Mouse (Mus musculus): ENCODE data around the gene Duxf3.
"Not testable (repeated sequence)": the region's sequence is repeated elsewhere in the genome, so short reads cannot be mapped to it uniquely, and the experiment has no call there.

Gene Duxf3

DNA sequence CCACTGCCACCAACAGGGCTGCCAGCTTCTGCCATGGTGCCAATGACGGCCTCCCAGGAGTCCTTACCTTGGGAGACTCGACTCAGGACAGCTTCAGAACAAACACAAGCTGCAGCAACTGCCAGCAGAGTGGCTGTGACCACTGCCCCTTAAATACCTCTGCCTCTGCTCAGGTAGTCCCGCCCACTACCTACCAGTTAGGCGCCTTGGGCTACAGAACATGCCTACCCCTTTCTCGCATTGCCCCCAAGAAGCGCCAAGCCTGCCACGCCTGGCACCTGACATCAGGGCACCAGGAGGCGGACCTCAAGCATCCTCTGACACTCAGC lies at the start of gene Duxf3:
Duxf3 (minus strand) TSS at position 35 of the 329 bp plus-strand sequence.
- not testable (repeated sequence) for DNase-seq (ENCODE audit: inconsistent ontology term)

DNA sequence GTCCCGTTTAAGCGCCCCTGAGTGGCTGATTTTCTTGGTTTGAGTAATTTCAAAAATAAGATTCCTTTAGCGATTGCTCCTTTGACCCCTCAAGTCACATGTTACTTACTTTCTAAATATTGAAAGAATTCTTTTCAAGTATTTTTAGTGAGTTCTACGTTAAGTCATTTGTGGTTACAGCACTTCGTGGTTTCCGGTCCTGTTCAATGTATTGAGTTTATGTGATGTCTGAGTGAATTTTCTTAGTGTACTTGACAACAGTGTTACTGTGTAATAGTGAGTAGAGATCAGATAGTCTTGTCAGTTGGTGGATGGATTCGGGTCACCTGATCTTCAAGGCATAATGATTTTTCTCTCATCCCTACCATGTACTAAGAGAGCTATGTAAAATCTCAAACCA lies 49.8 kb upstream of the Duxf3 start:
- no peak for DNase-seq (ENCODE audit: inconsistent ontology term)

DNA sequence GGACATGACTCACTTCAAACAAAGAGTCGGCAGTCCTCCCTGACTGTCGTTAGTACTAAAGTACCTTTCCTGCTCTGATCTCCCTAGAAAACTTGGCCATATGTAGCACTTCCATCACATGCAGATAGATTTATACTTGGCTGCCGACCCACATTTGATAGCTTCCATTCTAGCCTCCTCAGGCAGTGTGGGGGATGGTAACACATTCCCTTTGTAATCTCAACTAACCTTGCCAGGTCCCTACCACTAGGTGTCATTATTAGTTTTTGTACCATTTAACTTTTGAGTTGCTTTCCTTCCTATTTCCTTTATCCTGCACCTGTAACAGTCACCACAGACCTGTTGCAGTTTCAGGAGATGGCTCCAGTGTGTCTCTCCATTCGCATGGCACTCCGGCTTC lies 26.0 kb upstream of the Duxf3 start:
- DNase-seq (ENCODE audit: inconsistent ontology term), result no peak

DNA sequence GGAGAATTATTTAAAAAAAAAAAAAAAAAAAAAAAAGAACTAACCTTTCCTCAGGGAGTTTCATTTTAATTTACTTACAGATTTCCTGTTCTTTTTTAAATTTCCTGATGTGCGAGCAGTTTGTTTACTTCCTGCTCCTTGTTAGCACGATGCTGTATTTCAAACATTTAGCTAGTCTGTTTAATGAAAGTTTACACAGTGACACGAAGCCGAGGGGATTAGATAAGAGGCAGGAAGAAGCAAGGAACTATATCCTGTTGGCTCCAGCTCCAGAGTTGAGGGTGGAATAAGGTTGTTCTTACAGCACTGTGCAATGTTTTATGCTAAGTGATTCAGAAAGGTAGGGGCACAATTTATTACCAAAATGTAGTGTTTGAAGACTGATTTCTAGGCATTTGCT lies 23.5 kb upstream of the Duxf3 start:
- DNase-seq (ENCODE audit: inconsistent ontology term), result no peak

DNA sequence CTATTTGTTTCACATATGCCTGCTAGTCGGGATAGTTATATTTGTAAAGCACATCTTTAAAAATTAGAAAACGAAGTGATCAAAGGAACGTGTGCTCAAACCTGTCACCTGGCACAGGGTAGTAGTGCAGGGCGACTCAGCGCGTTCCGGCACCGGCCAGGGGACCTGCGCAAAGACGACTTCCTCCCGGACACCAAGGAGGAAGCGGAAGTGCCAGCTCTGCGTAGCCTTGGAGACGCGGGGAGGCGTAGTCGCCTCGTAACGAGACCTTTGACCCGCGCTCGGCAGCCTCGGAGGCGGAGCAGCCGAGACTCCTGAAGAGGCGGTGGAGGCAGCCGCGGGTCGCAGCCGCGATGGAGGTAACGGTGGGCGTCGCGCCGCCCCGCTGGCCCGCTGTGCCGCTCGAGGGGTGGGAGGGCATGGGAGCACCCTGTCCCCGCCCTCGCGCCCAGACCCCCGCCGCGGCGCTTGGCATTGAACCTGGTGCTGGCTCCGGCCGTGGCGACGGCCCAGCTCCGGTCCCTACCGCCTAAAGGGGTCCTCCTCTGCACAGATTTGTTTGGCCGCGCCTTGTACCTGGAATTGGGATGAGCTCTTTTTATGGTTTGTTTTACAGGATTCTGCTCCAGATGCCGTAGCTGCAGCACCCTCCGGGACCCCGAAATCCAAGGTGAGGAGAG lies 22.9 kb upstream of the Duxf3 start, which contains the start of gene Gcc2:
Gcc2 (plus strand) TSS at position 285 of the 680 bp plus-strand sequence.
- DNase-seq (ENCODE audit: inconsistent ontology term), result peak; percentile 90

DNA sequence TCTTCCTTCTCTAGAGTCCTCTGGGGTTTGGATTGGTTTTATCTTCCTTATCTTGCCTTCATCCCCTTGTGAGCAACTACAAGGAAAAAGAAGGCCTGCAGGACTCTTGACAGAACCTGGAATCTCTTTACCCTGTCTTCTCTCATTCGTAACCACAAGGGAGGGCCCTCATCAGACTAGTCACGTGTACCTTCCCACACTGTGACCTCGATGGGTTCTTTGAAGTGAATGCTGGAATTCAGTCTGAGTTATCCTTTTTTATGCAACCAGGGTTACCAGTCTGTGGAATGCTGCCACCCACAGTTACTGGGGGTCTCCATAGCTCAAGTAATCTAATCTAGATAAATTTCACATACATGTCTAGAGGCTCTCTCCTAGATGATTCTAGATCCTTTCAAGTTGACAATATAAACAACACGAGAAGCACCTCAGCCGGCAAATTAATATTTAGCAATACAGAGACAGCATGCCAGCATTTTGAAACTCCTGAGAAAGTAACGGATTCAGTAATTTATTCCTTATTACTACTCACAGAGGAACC lies 22.2 kb upstream of the Duxf3 start:
- peak; percentile 24 for DNase-seq (ENCODE audit: inconsistent ontology term)

DNA sequence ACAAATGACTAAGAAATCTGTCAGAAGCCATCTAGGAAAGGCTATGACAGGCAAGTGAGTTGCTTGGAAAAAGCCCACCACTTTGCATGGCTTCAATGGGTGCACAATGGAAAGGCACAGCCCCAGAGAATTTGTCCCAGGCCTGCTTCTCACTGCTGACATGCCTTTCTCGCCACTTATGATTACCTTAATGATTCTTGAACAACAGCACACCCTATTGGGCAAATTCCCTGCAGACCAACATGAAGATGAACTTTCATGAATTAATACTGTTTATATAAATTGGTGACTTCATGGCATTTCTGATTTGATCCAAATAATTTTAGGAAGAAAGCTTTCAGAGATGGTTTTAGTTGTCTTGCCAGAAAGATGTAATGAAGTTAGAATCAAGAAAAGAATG lies 17.1 kb upstream of the Duxf3 start:
- DNase-seq (ENCODE audit: inconsistent ontology term), result no peak

DNA sequence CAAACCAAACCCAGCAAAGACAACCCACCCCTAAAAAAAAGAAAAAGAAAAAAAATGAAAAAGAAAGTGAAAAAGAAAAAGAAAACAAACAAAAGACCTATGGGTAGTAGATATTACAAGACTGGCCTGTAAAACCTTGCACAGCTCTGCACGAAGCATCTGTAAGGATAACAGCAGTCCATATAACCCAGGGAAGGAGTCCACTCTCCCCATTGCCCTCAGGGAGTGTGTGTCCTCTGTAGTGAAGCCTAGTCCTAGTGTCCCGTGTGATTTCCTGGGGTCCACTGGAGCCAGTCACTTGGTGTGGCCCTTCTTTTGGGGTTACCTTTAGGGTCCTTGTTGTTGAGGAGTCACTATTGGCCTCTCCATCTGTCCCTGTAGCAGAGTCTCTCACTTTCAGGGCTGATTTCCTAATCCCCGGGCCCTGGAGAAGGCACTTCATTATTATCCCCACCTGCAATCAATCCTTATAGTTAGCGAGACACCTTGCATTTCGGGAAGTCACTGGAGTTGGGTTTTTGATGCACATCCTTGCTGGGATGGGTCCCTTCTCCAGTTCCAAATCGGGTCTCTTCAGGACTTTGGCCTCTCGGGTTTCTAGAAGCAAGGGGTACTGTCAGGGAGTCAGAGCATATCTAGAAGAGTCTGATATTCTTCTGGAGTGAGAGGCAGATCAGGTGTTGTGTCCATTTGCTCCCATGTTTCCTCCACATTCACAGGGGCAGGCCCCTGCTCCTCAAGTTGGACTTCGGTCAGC lies 6.7 kb upstream of the Duxf3 start:
- peak; percentile 20 for DNase-seq (ENCODE audit: inconsistent ontology term)

DNA sequence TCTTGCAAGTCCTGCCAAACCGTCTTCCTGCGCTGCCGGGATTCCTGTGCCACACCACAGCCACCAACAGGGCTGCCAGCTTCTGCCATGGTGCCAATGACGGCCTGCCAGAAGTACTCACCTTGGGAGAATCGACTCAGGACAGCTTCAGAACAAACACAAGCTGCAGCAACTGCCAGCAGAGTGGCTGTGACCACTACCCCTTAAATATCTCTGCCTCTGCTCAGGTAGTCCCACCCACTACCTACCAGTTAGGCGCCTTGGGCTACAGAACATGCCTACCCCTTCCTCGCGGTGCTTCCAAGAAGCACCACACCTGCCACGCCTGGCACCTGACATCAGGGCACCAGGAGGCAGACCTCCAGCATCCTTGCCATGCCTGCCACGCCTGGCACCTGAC lies 4.1 kb upstream of the Duxf3 start, which contains the start of gene Gm4981:
Gm4981 (minus strand) TSS at position 89 of the 400 bp plus-strand sequence.
- no peak for DNase-seq (ENCODE audit: inconsistent ontology term)

DNA sequence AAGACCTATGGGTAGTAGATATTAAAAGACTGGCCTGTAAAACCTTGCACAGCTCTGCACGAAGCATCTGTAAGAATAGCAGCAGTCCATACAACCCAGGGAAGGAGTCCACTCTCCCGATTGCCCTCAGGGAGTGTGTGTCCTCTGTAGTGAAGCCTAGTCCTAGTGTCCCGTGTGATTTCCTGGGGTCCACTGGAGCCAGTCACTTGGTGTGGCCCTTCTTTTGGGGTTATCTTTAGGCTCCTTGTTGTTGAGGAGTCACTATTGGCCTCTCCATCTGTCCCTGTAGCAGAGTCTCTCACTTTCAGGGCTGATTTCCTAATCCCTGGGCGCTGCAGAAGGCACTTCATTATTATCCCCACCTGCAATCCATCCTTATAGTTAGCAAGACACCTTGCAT lies 2.5 kb upstream of the Duxf3 start:
- DNase-seq (ENCODE audit: inconsistent ontology term), result not testable (repeated sequence)

DNA sequence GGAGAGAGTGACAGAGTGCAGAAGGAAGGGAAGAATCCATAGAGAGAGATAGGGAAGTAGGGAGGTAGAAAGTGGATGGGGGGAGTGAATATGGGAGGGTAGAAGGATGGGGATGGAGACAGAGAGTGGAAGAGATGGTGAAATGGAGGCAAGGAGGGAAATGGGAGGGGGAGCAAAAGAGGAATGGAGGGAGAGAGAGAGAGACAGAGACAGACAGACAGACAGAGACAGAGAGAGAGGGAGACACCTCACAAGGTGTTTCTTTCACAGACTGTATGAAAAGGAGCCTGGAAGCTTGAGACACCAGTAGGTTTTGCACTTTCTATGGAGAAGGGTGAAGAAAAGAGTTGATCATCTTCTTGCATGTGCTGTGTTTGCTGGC lies 1.3 kb upstream of the Duxf3 start:
- DNase-seq (ENCODE audit: inconsistent ontology term), result not testable (repeated sequence)

DNA sequence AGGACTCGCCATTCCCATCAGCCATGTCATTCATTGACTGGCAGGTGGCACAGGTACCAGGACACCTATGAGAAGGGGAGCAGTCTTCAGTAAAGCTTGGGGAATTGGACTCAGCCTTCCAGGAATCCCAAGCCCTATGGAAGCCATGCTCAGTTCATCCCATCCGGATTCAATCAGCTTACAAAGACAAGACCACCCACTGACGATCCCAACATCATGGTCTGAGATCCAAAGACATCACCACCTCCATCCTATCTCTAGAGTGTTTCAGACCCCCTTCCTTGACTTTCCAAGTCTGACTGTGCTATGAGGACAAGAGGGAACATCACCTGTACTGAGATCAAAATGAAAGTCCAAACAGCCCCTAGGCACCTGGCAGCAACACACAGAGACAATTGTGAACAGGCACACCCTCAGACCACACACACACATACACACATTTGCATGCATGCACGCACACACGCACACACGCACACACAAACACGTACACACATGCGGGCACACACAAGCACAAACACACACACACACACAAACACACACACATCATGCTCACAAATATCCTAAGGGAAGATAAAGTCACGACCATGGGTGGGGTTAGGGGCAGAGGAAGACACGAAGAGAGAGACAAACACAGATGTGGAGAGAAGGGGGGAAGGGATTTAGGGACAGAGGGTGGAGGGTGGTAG lies 722 bp upstream of the Duxf3 start:
- not testable (repeated sequence) for DNase-seq (ENCODE audit: inconsistent ontology term)

DNA sequence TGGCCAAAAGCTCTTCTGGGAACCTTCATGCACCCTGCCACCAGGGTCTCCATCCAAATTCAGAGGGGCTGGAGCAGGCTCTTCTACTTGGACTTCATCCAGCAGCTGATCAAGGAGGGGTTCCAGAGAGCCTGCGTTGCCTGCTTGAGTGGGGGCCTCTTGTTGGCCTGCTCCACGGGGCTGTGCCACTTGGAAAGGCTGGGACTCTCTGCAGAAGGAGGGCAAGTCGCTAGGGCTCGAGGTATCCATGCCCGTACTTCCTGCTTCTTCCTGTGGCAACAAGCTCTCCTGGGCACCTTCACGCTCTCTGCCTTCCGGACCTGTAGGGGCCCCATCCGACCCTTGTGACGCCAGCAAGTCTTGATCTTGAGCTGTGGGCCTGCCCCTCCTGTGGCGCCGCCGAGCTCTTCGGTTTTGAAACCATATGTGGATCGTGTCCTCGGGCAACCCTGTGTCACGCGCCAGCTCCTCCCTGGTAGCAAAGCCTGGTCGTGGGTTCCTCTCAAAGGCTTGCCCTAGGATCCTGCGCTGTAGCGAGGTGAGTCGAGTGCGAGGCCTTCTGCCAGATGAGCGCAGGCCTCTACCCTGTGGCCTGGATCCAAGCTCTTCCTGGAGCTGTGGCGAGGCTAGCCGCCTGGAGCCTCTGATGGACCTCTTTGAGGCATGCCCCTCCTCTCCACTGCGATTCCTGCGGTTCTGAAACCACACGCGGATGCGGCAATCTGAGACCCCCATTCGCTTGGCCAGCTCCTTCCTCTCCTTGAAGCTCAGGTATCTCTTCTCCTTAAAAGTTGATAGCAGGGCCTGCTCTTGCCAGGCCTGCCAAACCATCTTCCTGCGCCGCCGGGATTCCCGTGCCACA lies 465 bp downstream of the Duxf3 start:
- peak; percentile 52 for DNase-seq (ENCODE audit: inconsistent ontology term)

DNA sequence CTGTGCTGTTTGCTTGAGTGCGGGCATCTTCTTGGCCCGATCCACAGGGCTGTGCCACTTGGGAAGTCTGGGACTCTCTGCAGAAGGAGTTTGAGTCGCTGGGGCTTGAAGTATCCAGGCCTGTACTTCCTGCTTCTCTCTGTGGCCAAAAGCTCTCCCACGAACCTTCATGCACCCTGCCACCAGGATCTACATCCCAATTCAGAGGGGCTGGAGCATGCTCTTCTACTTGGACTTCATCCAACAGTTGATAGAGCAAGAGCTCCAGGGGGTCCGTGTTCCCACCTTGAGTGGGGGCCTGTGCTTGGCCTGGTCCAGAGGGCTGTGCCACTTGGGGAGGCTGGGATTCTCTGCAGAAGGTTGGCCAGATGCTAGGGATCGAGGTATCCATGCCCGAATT lies 1.4 kb downstream of the Duxf3 start:
- DNase-seq (ENCODE audit: inconsistent ontology term), result not testable (repeated sequence)

DNA sequence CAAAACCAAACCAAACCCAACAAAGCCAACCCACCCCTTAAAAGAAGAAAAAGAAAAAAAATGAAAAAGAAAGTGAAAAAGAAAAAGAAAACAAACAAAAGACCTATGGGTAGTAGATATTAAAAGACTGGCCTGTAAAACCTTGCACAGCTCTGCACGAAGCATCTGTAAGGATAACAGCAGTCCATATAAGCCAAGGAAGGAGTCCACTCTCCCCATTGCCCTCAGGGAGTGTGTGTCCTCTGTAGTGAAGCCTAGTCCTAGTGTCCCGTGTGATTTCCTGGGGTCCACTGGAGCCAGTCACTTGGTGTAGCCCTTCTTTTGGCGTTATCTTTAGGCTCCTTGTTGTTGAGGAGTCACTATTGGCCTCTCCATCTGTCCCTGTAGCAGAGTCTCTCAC lies 2.5 kb downstream of the Duxf3 start:
- DNase-seq (ENCODE audit: inconsistent ontology term), result not testable (repeated sequence)

DNA sequence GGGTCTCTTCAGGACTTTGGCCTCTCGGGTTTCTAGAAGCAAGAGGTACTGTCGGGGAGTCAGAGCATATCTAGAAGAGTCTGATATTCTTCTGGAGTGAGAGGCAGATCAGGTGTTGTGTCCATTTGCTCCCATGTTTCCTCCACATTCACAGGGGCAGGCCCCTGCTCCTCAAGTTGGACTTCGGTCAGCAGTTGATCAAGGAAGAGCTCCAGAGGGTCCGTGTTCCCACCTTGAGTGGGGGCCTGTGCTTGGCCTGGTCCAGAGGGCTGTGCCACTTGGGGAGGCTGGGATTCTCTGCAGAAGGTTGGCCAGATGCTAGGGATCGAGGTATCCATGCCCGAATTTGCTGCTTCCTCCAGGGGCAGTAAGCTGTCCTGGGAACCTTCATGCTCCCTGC lies 4.7 kb downstream of the Duxf3 start:
- DNase-seq (ENCODE audit: inconsistent ontology term), result not testable (repeated sequence)

DNA sequence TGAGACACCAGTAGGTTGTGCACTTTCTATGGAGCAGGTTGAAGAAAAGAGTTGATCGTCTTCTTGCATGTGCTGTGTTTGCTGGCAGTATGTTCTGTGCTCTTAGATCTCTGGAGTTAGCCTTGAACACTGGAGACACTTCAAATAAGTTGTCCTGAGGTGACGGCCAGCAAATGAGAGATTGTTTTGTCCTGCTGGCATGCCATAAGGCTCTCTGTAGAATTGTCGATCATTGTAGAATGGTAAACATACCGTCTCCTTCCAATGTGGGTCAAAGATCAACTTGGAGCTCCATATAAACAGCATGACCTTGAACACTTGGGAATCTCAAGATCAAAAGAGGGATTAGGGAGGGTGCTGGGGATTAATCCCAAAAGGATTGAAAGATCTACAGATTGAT lies 6.1 kb downstream of the Duxf3 start:
- not testable (repeated sequence) for DNase-seq (ENCODE audit: inconsistent ontology term)

DNA sequence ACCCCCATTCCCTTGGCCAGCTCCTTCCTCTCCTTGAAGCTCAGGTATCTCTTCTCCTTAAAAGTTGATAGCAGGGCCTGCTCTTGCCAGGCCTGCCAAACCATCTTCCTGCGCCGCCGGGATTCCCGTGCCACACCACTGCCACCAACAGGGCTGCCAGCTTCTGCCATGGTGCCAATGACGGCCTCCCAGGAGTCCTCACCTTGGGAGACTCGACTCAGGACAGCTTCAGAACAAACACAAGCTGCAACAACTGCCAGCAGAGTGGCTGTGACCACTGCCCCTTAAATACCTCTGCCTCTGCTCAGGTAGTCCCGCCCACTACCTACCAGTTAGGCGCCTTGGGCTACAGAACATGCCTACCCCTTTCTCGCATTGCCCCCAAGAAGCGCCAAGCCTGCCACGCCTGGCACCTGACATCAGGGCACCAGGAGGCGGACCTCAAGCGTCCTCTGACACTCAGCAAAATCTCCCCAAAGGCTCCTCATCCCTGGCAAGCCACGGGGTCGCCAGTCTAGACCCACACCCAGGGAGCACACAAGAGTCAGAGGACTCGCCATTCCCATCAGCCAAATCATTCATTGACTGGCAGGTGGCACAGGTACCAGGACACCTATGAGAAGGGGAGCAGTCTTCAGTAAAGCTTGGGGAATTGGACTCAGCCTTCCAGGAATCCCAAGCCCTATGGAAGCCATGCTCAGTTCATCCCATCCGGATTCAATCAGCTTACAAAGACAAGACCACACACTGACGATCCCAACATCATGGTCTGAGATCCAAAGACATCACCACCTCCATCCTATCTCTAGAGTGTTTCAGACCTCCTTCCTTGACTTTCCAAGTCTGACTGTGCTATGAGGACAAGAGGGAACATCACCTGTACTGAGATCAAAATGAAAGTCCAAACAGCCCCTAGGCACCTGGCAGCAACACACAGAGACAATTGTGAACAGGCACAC lies 7.4 kb downstream of the Duxf3 start, which contains the start of gene AW822073:
AW822073 (minus strand) TSS at position 104 of the 959 bp plus-strand sequence.
- DNase-seq (ENCODE audit: inconsistent ontology term), result not testable (repeated sequence)

DNA sequence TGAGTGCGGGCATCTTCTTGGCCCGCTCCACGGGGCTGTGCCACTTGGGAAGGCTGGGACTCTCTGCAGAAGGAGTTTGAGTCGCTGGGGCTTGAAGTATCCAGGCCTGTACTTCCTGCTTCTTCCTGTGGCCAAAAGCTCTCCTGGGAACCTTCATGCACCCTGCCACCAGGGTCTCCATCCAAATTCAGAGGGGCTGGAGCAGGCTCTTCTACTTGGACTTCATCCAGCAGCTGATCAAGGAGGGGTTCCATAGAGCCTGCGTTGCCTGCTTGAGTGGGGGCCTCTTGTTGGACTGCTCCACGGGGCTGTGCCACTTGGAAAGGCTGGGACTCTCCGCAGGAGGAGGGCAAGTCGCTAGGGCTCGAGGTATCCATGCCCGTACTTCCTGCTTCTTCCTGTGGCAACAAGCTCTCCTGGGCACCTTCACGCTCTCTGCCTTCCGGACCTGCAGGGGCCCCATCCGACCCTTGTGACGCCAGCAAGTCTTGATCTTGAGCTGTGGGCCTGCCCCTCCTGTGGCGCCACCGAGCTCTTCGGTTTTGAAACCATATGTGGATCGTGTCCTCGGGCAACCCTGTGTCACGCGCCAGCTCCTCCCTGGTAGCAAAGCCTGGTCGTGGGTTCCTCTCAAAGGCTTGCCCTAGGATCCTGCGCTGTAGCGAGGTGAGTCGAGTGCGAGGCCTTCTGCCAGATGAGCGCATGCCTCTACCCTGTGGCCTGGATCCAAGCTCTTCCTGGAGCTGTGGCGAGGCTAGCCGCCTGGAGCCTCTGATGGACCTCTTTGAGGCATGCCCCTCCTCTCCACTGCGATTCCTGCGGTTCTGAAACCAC lies 8.3 kb downstream of the Duxf3 start:
- DNase-seq (ENCODE audit: inconsistent ontology term), result peak; percentile 24

All from Muller cell, postnatal 12 days (primary cell).